Mouse (Mus musculus) B cell, adult 62 days (primary cell): Measurements from ENCODE around the gene Fas. TPM values are rescaled to one million over a fixed set of nuclear protein-coding genes. Genes with fewer than 3 reads are reported as not detected.

Experiments used
- total RNA-seq: library from RNA; stranded (reverse); gene quantifications from 4 replicates; pipeline ENCODE4 v1.2.4, GENCODE M21; 2023

The Fas gene
- 2.6 to 4.1 TPM (median 3.2 TPM) in 4 replicates for total RNA-seq

DNA sequence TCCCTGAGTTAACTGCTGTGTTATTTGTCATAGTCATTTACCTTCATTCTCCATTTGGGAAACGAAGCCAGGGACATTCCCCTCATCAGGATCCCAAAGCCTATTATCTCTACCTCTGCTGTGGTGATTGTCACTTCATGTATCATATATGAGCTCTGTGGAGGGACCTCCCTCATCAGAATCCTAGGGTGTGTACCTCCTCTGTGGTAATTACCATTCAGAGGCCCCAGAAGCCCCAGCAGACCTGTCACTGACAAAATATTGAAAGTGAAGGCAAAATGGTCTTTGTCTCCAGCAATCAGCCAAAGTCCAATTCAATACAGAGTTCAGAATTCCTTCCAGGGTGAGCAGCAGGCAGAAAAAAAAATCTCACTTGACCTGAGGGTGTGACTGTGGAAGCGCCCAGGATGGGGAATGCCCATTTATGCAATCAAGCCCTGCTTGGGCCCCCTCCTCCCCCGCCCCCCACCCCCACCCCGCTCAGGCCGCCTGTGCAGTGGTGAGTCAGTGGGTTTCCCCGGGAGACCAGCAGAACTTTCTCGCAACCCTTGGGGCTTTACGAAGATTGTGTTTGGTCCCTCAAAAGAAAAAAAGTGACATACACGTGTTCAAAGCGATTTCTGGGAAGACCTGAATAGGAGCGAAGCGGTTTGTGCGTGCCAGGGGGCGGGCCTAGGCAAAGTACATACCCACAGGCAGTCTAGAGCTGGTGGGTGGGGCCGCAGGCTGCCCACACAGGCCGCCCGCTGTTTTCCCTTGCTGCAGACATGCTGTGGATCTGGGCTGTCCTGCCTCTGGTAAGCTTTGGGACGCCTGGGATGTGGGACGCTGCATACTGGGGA is at the start of gene Fas:
Gene Fas (plus strand): TSS at position 719 of the 842 bp plus-strand sequence.

DNA sequence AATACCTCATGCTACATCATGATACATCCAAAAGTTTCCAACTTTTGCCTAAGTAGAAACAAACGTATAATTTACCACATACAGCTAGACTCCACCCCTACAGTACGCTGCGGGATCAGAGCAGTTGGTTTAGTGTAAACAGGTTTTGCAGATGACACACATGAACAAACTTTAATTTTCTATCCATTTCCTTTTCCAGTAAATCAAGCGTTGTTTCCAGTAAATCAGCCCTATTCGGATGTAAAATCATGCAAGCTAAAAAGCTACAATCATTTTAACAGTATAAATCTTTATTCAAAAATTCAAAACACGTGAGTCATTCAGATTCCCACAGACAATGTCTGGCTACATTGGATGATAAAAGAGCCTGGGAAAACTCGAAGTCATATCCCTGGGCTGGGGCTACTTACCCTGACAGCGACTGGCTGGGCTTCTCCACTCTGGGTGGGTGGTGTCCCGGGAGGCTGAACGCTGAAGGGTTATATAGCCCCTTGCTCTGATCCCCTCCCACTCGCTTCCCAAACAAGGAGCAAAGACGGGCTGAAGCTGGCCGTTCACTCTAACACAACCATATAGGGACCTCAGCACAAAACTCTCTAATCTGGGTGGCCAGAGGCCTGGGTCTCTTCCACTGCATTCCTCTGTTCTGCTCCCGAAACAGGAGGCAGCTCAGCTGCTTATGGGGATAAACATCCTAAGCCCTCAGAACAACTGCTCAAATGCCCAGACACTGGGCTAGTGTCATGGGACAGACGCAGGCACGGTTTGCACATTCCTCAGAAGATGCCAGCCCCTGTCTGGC is 35.4 kb upstream of the Fas start, which contains the start of gene Acta2:
Gene Acta2 (minus strand): TSS at position 711 of the 802 bp plus-strand sequence.

Other genes starting within 250 kb of the Fas start
- gene Lipn, start 223.3 kb upstream of the Fas start, total RNA-seq: not detected in 4 replicates
- gene Lipm, start 189.7 kb upstream of the Fas start, total RNA-seq: not detected in 4 replicates
- 0.33 to 0.58 TPM (median 0.45 TPM) in 4 replicates for gene Ankrd22, start 124.6 kb upstream of the Fas start, total RNA-seq
- gene Stambpl1, start 98.4 kb upstream of the Fas start, total RNA-seq: 37.2 to 42.8 TPM (median 38.7 TPM) in 4 replicates
- 0.27 to 1.1 TPM (median 0.35 TPM) in 4 replicates for gene Acta2, start 35.1 kb upstream of the Fas start, total RNA-seq
- gene Ch25h, start 184.5 kb downstream of the Fas start, total RNA-seq: not detected in 4 replicates
- gene Lipa, start 236.8 kb downstream of the Fas start, total RNA-seq: 44.4 to 47.0 TPM (median 45.8 TPM) in 4 replicates